Mouse (Mus musculus) subcutaneous adipose tissue, adult 2 months (tissue): Measurements from ENCODE around the gene Rasl10a. TPM values are rescaled to one million over a fixed set of nuclear protein-coding genes. Genes with fewer than 3 reads are reported as not detected.

Experiments
- polyA plus RNA-seq: library from polyadenylated mRNA; depleted of rRNA; stranded (reverse); fragments of >200 nt; gene quantifications from 2 replicates; pipeline ENCODE4 v1.2.3, GENCODE M21; 2012; ENCODE audit warnings: low replicate concordance; rRNA removed

Gene Rasl10a
- 1.6 and 7.2 TPM in 2 replicates for polyA plus RNA-seq

DNA sequence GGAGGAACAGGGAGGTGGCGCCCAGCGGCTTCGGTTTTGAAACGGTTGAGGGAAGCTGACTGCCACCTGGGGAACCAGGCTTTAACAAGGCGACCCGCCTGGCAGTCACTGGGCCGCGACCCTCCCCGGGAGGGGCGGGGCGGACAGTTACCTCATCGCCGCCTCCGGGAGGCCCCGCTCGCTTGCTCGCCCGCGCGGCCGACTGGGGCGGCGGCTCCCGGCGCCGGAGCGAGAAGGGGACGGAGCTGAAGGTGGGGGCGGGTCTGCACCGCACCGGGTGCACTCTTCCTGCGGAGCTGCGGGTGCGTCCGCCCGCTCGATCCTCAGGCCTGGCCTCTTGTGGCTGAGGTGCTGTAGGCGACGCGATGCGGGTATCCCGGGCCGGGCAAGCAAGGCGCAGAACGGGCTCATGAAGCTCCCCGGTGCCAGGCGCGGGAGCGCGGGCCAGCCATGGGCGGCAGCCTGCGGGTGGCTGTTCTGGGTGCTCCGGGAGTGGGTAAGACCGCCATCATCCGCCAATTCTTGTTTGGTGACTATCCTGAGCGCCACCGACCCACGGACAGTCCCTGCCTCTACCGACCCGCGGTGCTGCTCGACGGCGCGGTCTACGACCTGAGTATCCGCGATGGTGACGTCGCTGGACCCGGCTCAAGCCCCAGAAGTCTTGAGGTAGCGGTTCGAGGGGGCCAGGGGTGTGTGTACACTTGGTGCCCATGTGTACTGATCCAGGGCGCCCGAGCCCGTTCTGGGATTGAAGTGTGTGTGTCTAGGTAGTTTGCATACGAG is at the start of gene Rasl10a:
Gene Rasl10a, plus strand, starts transcription at position 273 of the 786 bp plus-strand sequence.

DNA sequence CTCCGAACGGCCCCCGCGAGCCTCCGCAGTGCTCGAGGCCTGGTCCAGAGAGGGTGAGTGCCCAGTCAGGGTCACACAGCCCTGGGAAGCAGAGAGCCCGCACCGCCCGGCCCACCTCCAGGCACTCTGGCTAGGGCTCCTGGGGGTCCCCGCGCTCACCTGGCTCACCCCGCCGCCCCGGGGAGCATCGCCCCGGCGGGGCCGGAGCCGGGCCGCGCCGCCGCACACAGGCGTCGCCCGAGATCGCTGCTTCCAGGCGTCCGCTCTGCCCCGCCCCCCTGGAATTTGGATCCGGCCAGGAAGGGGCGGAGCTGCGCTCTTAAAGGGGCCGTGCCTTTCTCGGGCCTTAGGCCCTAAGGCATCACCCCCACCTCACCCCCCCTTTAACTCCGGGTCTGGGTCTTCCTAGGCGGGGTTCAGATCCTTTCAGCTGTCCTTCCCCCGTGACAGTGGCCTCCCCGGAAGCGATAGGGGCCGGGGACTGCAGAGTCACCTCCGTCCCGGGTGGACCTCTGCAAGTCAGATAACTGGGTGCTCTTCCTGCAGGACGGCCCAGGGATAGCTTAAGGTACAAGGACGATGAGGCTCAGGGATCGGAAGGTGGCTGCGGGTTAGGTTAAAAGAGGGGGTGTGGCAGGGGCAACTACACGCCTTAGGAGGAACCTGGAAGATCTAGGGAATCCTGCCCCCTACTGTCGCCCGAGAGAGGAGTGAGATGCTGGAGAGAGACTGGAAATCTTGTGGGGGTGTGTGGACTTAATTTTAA is 7.3 kb downstream of the Rasl10a start, which contains the start of gene Gas2l1:
Gene Gas2l1, minus strand, starts transcription at position 272 of the 766 bp plus-strand sequence.

DNA sequence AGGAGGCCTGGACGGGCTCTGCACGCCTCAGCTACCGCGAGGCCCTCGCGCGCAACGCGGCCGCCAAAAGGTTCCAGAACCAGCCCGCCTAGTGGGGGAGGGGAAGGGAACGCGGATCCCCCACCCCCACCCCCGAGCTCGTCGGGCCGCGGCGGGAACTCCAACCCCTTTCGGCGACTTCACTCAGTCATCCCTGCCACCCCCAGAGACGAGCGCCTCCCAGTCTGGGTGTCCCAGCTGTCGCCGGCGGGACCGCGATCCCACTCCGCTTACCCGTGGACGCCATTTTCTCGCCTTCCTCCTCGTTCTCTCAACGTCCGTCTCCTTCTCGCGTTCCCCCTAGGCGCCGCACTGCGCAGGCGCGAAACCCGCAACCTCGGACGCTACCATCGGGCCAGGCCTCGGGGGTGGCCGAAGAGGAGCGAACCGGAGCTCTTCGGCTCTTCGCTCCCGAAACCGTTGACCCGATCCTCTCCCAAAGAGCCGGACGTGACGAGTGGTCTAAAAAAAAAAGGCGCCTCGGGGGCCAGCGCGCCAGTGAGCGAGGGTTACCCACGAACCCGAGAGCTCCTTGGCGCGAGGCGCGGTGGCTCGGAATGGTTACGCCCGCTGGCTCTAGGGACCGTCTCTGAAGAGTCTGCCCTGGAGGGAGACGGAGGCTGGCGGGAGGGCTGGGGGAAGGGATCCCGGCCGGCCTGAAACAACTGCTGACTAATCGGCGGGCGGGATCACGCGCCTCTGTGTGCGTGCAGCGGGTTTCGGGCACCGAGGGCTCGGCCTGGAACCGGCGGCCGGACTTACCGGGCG is 41.0 kb downstream of the Rasl10a start, which contains the start of the genes Rhbdd3 and Ewsr1:
Gene Rhbdd3, plus strand, starts transcription at position 191 of the 807 bp plus-strand sequence.
Gene Ewsr1, minus strand, starts transcription at position 531 of the 807 bp plus-strand sequence.

Other genes starting within 250 kb of the Rasl10a start
- gene Nf2, start 208.6 kb upstream of the Rasl10a start, polyA plus RNA-seq, result 51.5 and 66.9 TPM in 2 replicates
- gene Nipsnap1, start 184.2 kb upstream of the Rasl10a start, polyA plus RNA-seq, result 16.7 and 48.0 TPM in 2 replicates
- 21.1 and 29.7 TPM in 2 replicates for gene Thoc5, start 162.8 kb upstream of the Rasl10a start, polyA plus RNA-seq
- 0.09 TPM in 1 of 2 replicates, not detected in the other for gene Nefh, start 110.1 kb upstream of the Rasl10a start, polyA plus RNA-seq
- 85.0 and 92.8 TPM in 2 replicates for gene Ap1b1, start 71.3 kb upstream of the Rasl10a start, polyA plus RNA-seq
- 85.7 and 101 TPM in 2 replicates for gene Gas2l1, start 7.2 kb downstream of the Rasl10a start, polyA plus RNA-seq
- gene Rhbdd3, start 40.8 kb downstream of the Rasl10a start, polyA plus RNA-seq, result 37.1 and 38.6 TPM in 2 replicates
- 188 and 363 TPM in 2 replicates for gene Ewsr1, start 41.1 kb downstream of the Rasl10a start, polyA plus RNA-seq
- 4.0 and 57.9 TPM in 2 replicates for gene Emid1, start 94.1 kb downstream of the Rasl10a start, polyA plus RNA-seq
- gene Kremen1, start 203.4 kb downstream of the Rasl10a start, polyA plus RNA-seq, result 22.2 and 34.9 TPM in 2 replicates